Mouse (Mus musculus) macrophage (primary cell): ENCODE results near the gene Zfp275. TPM values are rescaled to one million over a fixed set of nuclear protein-coding genes. Genes with fewer than 3 reads are reported as not detected.
"Not testable (repeated sequence)": the region's sequence is repeated elsewhere in the genome, so short reads cannot be mapped to it uniquely, and the experiment has no call there.

Experiments used
- H3K27ac ChIP-seq: fragments of 350-480 bp; formaldehyde crosslinking; 2 replicates; pipeline ENCODE4 v1.9.0; 2021
- H3K36me3 ChIP-seq: fragments of 350-480 bp; formaldehyde crosslinking; 2 replicates; pipeline ENCODE4 v1.9.0; 2021; ENCODE audit errors: inconsistent target
- H3K4me3 ChIP-seq: fragments of 350-480 bp; formaldehyde crosslinking; 2 replicates; pipeline ENCODE4 v1.9.0; 2021; ENCODE audit errors: inconsistent target
- H3K79me2 ChIP-seq: fragments of 350-480 bp; formaldehyde crosslinking; 2 replicates; pipeline ENCODE4 v1.9.0; 2021; ENCODE audit errors: inconsistent target
- WGBS: methylation state at CpG from one replicate; pipeline ENCODE4 v1.1.7; 2026; ENCODE audit warnings: inconsistent platforms; ENCODE audit not compliant: missing documents; 5-methylcytosine and 5-hydroxymethylcytosine counted together
- polyA plus RNA-seq: library from polyadenylated mRNA; stranded (reverse); fragments of 250-400 nt; gene quantifications from 3 replicates; pipeline ENCODE4 v1.2.4, GENCODE M21; 2018; ENCODE audit warnings: inconsistent platforms
- total RNA-seq, 78 experiments: library from RNA; depleted of rRNA; stranded (reverse); fragments of 250-400 nt; gene quantifications; 1 replicate in 9 of 78; 2 replicates in 24 of 78; 3 replicates in 43 of 78; 4 replicates in 2 of 78; pipeline ENCODE4 v1.2.4; 2018; ENCODE audit warnings: inconsistent platforms in 56 of 78

The Zfp275 gene
- 100 to 1,000 TPM in 4 of 26 experiments, 10 to 100 TPM in 22; 15.1 to 119 (median 58.0) TPM for total RNA-seq (2018; cell fraction: chromatin; rRNA removed)
- total RNA-seq (2018; cell fraction: cytosol; rRNA removed) = 10 to 100 TPM in 22 of 26 experiments, 1 to 10 TPM in 4; 9.7 to 21.8 (median 13.2) TPM
- 10 to 100 TPM; 19.2 to 96.1 (median 47.0) TPM for total RNA-seq (2018; cell fraction: nucleus; rRNA removed)
- polyA plus RNA-seq = 6.6 to 8.1 TPM (median 7.9 TPM) in 3 replicates

DNA sequence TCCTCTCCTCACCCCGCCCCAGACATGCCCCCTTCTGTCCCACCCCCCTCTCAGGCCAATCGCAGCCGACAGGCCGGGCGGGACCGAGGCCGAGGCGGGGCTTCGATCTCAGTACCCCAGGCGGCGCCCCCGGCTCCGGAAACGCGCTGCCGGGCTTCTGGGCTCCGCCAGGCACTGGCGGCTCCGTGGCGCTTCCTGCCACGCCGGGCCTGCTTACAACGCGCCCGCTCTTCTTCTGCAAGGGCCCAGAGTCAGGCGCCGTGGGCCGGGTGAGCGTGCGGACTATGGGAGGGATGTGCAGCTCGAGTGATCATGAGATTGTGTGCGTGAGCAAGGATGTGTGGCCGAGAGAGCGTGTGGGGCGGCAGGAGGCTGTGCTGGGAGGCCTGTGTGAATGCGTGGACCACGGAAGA, at the start of gene Zfp275:
Gene Zfp275, plus strand, starts transcription at position 139 of the 413 bp plus-strand sequence.
- Histone ChIP-seq H3K27ac (peak within 1 kb of the TSS; percentile 34), H3K79me2 (peaks cover 30% of the 10 kb centered on the region; the same call in 1 of the 2 replicates), H3K36me3 (no peaks in the 10 kb centered on the region), H3K4me3 (peak within 1 kb of the TSS; percentile 64)
- 30% methylated on average over 34 of the region's 37 CpGs for WGBS

DNA sequence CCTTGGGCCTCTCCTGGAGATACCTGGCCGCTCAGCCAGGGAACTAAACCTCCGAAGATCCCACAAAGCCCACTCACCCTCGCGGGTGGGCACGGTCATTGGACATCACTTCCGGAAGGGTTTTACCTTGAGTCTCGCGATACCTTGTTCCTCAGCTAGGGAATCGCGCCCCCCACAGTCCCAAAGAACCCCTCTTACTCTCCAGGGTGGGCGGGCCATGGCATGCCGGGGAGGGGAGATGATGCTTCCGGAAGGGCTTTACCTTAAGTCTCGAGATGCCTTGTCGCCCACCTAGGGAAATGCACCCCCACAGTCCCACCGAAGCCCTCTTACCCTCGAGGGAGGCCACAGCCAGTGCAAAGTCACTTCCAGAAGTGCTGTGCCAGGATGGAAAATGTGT, 49.5 kb upstream of the Zfp275 start, which contains the start of the genes Xlr5a and Xlr5c:
Gene Xlr5a, minus strand, starts transcription at position 101 of the 400 bp plus-strand sequence.
Gene Xlr5c, minus strand, starts transcription at position 101 of the 400 bp plus-strand sequence.
- H3K4me3 ChIP-seq, H3K79me2 ChIP-seq, H3K36me3 ChIP-seq, H3K27ac ChIP-seq: not testable (repeated sequence)
- WGBS = no CpG with 5 or more reads among the region's 17 CpGs

- H3K36me3 ChIP-seq, H3K79me2 ChIP-seq, H3K4me3 ChIP-seq, H3K27ac ChIP-seq: not testable (repeated sequence)
- 83% methylated on average over 4 of the region's 10 CpGs for WGBS
These were observed 46.7 kb upstream of the Zfp275 start for GRCm38 (mm10) chrX:73295745-73296144.

GRCm38 (mm10) chrX:73312522-73312921, 29.9 kb upstream of the Zfp275 start:
- Histone ChIP-seq H3K79me2 (no peaks in the 10 kb centered on the region), H3K36me3 (no peaks in the 10 kb centered on the region), H3K27ac (no peak overlapping the region), H3K4me3 (no peak overlapping the region)
- WGBS = 25% methylated on average over 3 of the region's 3 CpGs

DNA sequence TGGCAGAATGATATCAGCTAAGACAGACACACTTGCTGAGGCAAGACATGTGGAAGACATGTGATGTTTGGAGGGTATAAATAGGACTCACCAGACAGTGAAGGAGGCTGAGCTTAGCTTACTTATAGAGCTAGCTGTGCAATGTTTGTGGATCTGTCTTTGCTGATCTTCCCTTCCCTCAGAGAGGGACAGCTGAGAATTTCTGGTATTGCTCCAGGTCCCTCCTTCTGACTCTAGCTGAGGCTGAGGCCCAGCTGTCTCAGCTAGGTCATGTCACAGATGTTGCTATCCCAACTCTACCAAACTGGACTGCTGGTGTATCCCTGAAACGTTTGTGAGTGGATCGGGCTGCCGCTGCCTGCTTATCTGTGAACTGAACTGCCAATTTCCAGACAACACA, 21.4 kb upstream of the Zfp275 start:
- Histone ChIP-seq H3K36me3 (no peaks in the 10 kb centered on the region), H3K79me2 (no peaks in the 10 kb centered on the region), H3K27ac (no peak overlapping the region), H3K4me3 (no peak overlapping the region)
- WGBS = 71% methylated on average over 3 of the region's 3 CpGs

DNA sequence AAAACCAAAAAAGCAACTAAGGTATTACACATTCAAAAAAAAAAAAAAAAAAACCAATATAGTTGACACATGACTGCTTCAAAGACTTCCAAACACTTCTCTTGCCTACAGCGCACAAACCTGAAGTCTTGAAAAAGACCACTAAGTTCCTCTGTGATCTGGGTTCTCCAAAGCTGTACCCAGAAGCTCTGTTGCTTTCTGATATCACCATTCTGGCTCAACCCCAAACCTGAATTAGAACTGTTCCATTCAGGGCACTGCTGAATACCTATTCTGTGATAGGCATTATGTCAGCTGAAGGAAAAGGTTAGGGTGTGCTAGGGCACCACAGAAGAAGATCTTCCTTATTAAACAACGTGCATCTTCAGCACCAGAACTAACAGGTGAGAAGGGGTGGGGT, 15.2 kb upstream of the Zfp275 start:
- Histone ChIP-seq H3K27ac (no peak overlapping the region), H3K79me2 (no peaks in the 10 kb centered on the region), H3K36me3 (no peaks in the 10 kb centered on the region), H3K4me3 (no peak overlapping the region)
- 70% methylated on average over 2 of the region's 2 CpGs for WGBS

DNA sequence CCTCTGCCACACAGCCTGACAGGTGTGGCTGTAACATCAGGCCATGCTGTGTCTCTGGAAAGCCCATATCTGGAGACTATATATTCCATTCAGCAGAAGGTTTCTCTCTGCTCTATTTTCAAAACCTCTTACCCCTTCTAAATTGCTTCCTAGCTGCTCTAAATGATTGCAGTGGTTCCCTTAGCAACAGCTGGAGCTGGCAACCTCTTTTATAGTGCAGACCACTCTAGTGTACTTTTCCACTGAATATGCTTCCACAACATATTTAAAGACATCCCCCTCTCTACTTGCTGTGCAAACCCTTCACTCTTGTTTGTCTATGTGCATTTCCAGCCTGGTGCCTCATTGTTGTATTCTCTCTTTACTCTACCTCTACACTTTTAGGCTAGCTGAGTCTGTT, 8.9 kb upstream of the Zfp275 start:
- H3K4me3 ChIP-seq = no peak overlapping the region

DNA sequence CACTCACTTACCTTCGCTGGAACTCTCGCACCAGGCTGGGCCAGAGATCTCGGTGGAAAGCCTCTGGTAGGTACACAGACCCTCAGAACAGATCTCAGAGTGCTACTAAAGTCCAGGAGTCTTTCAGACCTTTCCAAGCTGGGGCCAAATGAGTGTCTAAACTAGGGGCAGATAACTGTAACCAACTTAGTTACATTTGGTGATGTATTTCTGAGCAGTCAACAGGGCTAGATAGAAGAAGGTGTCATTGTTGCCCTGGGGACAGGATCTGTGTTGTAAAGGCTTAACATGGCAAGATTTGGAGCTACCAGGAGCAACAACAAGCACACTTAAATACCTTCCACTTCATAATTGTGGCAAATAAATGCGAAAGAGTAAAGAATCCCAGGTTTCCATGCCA, 5.7 kb upstream of the Zfp275 start, which contains the start of gene Gm45015:
Gene Gm45015, minus strand, starts transcription at position 101 of the 400 bp plus-strand sequence.
- WGBS = 88% methylated on average over 4 of the region's 4 CpGs
- H3K79me2 ChIP-seq = no peaks in the 10 kb centered on the region
- H3K36me3 ChIP-seq = no peaks in the 10 kb centered on the region
- H3K27ac ChIP-seq = no peak within 1 kb of the TSS
- no peak within 1 kb of the TSS for H3K4me3 ChIP-seq

More for the DNA sequence above, 8.9 kb upstream of the Zfp275 start:
- no peaks in the 10 kb centered on the region for H3K79me2 ChIP-seq
- no peak overlapping the region for H3K27ac ChIP-seq
- H3K36me3 ChIP-seq = no peaks in the 10 kb centered on the region

DNA sequence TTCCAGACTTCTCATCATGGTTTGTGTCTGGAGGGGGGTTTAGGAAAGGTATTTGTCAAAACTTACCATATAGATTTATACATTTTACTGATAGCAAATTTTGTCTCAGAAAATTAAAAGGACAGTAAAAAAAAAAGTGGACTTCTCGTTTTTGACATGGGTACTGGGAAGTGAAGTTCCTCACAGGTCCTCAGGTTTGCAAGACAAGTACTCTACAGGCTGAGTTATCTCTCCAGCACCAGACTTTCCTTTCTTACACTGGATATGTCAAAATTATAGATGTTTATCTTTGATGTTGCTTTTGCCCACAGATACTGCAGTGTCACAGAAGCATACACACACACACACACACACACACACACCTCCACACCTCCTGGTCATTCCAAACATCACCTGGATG, 948 bp upstream of the Zfp275 start:
- H3K4me3 ChIP-seq = no peak overlapping the region
- no peaks in the 10 kb centered on the region for H3K36me3 ChIP-seq
- WGBS = 29% methylated on average over 1 of the region's 1 CpGs
- H3K79me2 ChIP-seq = peaks cover 25% of the 10 kb centered on the region; the same call in 1 of the 2 replicates
- no peak overlapping the region for H3K27ac ChIP-seq

DNA sequence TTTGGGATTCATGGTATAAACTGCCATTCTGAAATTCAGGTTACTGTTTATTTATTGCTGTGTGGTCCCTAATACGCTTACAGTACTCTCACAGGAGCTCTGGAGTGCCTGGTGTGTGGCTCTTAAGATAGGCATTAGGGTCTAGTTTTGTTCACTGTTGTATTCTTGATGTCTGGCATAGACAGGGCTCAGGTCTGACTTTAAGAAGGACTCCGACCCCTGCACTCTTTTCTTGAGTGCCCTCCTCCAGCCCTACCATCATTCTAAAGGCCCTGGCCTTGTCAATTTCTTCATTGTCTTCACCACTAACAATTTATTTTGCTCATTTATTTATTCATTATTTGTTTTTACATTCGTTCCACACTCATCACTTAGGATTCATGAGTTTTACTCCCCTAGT, 353 bp upstream of the Zfp275 start:
- Histone ChIP-seq H3K36me3 (no peaks in the 10 kb centered on the region), H3K27ac (no peak overlapping the region), H3K4me3 (no peak overlapping the region), H3K79me2 (peaks cover 26% of the 10 kb centered on the region; the same call in 1 of the 2 replicates)
- WGBS = 63% methylated on average over 3 of the region's 3 CpGs

- Histone ChIP-seq H3K79me2 (peaks cover 36% of the 10 kb centered on the region; the same call in 1 of the 2 replicates), H3K36me3 (no peaks in the 10 kb centered on the region), H3K27ac (peak overlapping the region; percentile 34), H3K4me3 (peak overlapping the region; percentile 64)
- WGBS = 35% methylated on average over 10 of the region's 15 CpGs
These were observed 717 bp downstream of the Zfp275 start for GRCm38 (mm10) chrX:73342941-73343735.

- Histone ChIP-seq H3K27ac (no peak overlapping the region), H3K79me2 (peaks cover 42% of the 10 kb centered on the region; the same call in 1 of the 2 replicates), H3K4me3 (no peak overlapping the region), H3K36me3 (no peaks in the 10 kb centered on the region)
- 86% methylated on average over 1 of the region's 1 CpGs for WGBS
These were observed 1.4 kb downstream of the Zfp275 start for GRCm38 (mm10) chrX:73343802-73344201.

DNA sequence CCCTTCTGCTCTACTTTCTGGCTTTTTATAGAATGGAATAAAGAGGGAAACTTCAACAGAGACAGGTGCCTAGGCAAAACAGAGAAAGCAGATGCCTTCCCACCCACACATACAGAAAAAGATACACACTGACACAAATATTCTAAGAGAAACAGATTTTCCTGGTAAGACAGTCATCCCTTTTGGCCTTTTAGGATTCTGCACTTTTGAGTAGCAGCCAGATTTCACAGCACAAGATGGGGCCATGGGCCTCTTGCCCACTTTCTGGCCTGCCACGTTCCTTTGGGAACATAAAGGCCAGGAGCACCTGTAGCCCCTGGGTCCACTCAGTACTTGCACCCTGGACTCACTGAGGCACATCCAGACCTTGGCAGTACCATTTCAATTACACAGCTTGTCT, 1.9 kb downstream of the Zfp275 start:
- Histone ChIP-seq H3K27ac (no peak overlapping the region), H3K4me3 (no peak overlapping the region), H3K79me2 (peaks cover 46% of the 10 kb centered on the region; the same call in 1 of the 2 replicates), H3K36me3 (no peaks in the 10 kb centered on the region)
- 67% methylated on average over 1 of the region's 1 CpGs for WGBS

DNA sequence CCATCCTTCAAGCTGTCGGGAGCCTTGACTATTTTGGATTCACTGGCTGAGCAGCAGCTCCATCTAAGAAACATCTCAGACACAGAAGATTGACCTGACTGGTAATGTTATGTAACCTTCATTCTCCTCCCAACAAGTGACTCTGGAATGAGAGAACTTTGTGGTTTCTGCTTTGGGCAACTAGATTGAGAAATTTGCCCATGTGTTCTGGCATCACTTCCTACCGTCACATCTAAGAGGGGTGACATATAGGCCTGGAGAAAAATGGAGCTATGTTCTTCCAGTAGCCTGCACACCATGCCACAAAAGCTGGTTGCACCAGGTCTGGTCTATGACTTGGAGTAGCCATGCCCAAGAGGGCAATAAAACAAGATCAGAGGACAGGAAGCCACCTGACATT, 13.7 kb downstream of the Zfp275 start:
- Histone ChIP-seq H3K79me2 (no peaks in the 10 kb centered on the region), H3K36me3 (peaks cover 13% of the 10 kb centered on the region; the same call in 1 of the 2 replicates), H3K27ac (peak overlapping the region; percentile 46), H3K4me3 (no peak overlapping the region)
- 63% methylated on average over 2 of the region's 2 CpGs for WGBS

GRCm38 (mm10) chrX:73356719-73357118, 14.3 kb downstream of the Zfp275 start:
- Histone ChIP-seq H3K27ac (peak overlapping the region; percentile 46; the same call in 1 of the 2 replicates), H3K4me3 (no peak overlapping the region), H3K36me3 (peaks cover 13% of the 10 kb centered on the region; the same call in 1 of the 2 replicates), H3K79me2 (no peaks in the 10 kb centered on the region)
- no CpG with 5 or more reads among the region's 1 CpGs for WGBS
